Mouse (Mus musculus) MEL (cell line): ENCODE data around the gene Dap. TPM values are rescaled to one million over a fixed set of nuclear protein-coding genes. Genes with fewer than 3 reads are reported as not detected.

ENCODE experiments used
- DNase-seq: peaks from one replicate; pipeline ENCODE4 v3.0.0; 2011; ENCODE audit warnings: low read depth, low spot score
- H3K27ac ChIP-seq: 2 replicates; pipeline ENCODE4 v1.5.1; 2012; ENCODE audit warnings: low read depth, mild to moderate bottlenecking, control low read depth, low read length, moderate library complexity; ENCODE audit not compliant: control insufficient read depth
- H3K27me3 ChIP-seq, 2 experiments: fragments of 150-350 bp in 1 of 2; sonication (generic) in 1 of 2; 2 replicates each; pipeline ENCODE4 v1.6.1; 2012; ENCODE audit warnings: low read length in 2 of 2, mild to moderate bottlenecking in 2 of 2, improper control_type of control experiment in 1 of 2, moderate library complexity in 1 of 2; ENCODE audit not compliant: insufficient read depth in 2 of 2, control insufficient read depth in 1 of 2
- H3K36me3 ChIP-seq, 2 experiments: 2 replicates each; pipeline ENCODE4 v1.6.1; 2012 to 2014; ENCODE audit warnings: low read length in 2 of 2, improper control_type of control experiment in 1 of 2, inconsistent platforms in 1 of 2, mild to moderate bottlenecking in 1 of 2; ENCODE audit not compliant: insufficient read depth in 2 of 2, control insufficient read depth in 1 of 2
- H3K4me1 ChIP-seq, 2 experiments: fragments of 150-350 bp in 1 of 2; sonication (generic) in 1 of 2; 2 replicates each; pipeline ENCODE4 v1.6.1; 2012; ENCODE audit warnings: low read length in 2 of 2, improper control_type of control experiment in 1 of 2, mild to moderate bottlenecking in 1 of 2; ENCODE audit not compliant: insufficient read depth in 2 of 2, control insufficient read depth in 1 of 2
- H3K4me3 ChIP-seq, 2 experiments: fragments of 150-350 bp in 1 of 2; sonication (generic) in 1 of 2; 2 replicates each; pipeline ENCODE4 v1.5.1; 2012; ENCODE audit warnings: low read depth in 2 of 2, low read length in 2 of 2, mild to moderate bottlenecking in 2 of 2, moderate library complexity in 2 of 2, control low read depth in 1 of 2, improper control_type of control experiment in 1 of 2; ENCODE audit not compliant: control insufficient read depth in 1 of 2, insufficient read depth in 1 of 2
- H3K79me2 ChIP-seq: 2 replicates; pipeline ENCODE4 v1.6.1; 2012; ENCODE audit warnings: mild to moderate bottlenecking, low read length, moderate library complexity; ENCODE audit not compliant: control insufficient read depth, poor library complexity, insufficient read depth
- H3K9ac ChIP-seq: 2 replicates; pipeline ENCODE4 v1.6.1; 2012; ENCODE audit warnings: low read depth, mild to moderate bottlenecking, control low read depth, low read length, moderate library complexity; ENCODE audit not compliant: control insufficient read depth, poor library complexity, severe bottlenecking
- H3K9me3 ChIP-seq: fragments of 150-350 bp; sonication (generic); replicated peaks from 2 replicates; pipeline ENCODE4 v1.6.1; 2012; ENCODE audit warnings: mild to moderate bottlenecking, low read length, improper control_type of control experiment, moderate library complexity; ENCODE audit not compliant: insufficient read depth
- BHLHE40 ChIP-seq: IDR thresholded peaks from 2 replicates; pipeline ENCODE4 v1.6.1; 2012; ENCODE audit warnings: low read depth, mild to moderate bottlenecking, inconsistent platforms, low read length, improper control_type of control experiment, borderline replicate concordance
- CHD1 ChIP-seq: IDR thresholded peaks from 2 replicates; pipeline ENCODE4 v1.6.1; 2012; ENCODE audit warnings: low read depth, mild to moderate bottlenecking, inconsistent platforms, low read length, improper control_type of control experiment
- CTCF ChIP-seq, 3 experiments: IDR thresholded peaks in 2 of 3; conservative IDR thresholded peaks in 1 of 3; 2 replicates each; pipeline ENCODE4 v1.5.1; 2011 to 2012; ENCODE audit warnings: low read length in 3 of 3, low read depth in 2 of 3, mild to moderate bottlenecking in 2 of 3, improper control_type of control experiment in 1 of 3, inconsistent platforms in 1 of 3, mixed read lengths in 1 of 3, moderate library complexity in 1 of 3; ENCODE audit not compliant: control insufficient read depth in 1 of 3, insufficient read depth in 1 of 3, poor library complexity in 1 of 3, severe bottlenecking in 1 of 3
- JUND ChIP-seq: IDR thresholded peaks from 2 replicates; pipeline ENCODE4 v1.6.1; 2011; ENCODE audit warnings: low read depth, mild to moderate bottlenecking, improper control_type of control experiment, low read length
- MYC ChIP-seq: IDR thresholded peaks from 2 replicates; pipeline ENCODE4 v1.6.1; 2011; ENCODE audit warnings: low read depth, mild to moderate bottlenecking, low read length, improper control_type of control experiment, moderate library complexity
- NELFE ChIP-seq: IDR thresholded peaks from 2 replicates; pipeline ENCODE4 v1.6.1; 2011; ENCODE audit warnings: low read depth, low read length, improper control_type of control experiment
- POLR2A ChIP-seq, 2 experiments: IDR thresholded peaks; 2 replicates each; pipeline ENCODE4 v1.6.1; 2011 to 2012; ENCODE audit warnings: low read length in 2 of 2, mild to moderate bottlenecking in 2 of 2, control low read depth in 1 of 2, improper control_type of control experiment in 1 of 2, low read depth in 1 of 2, moderate library complexity in 1 of 2; ENCODE audit not compliant: control insufficient read depth in 1 of 2, insufficient read depth in 1 of 2, poor library complexity in 1 of 2
- polyA plus RNA-seq, 2 experiments: library from polyadenylated mRNA; stranded (reverse) in 1 of 2; unstranded in 1 of 2; fragments of >175 nt in 1 of 2; fragments of >200 nt in 1 of 2; gene quantifications; 2 replicates each; pipeline versions ENCODE4 v1.2.1 to v1.2.4; 2012; ENCODE audit warnings: low replicate concordance in 2 of 2, low read depth in 1 of 2; ENCODE audit not compliant: insufficient read length in 2 of 2, insufficient read depth in 1 of 2, missing spikeins in 1 of 2
- total RNA-seq: library from RNA; depleted of rRNA; stranded (reverse); fragments of 300-350 nt; gene quantifications from 2 replicates; pipeline ENCODE4 v1.2.3, GENCODE M21; 2012

Gene Dap
- total and polyA plus RNA-seq, 3 experiments, result 17.8 to 72.6 TPM; not detected in 1

DNA sequence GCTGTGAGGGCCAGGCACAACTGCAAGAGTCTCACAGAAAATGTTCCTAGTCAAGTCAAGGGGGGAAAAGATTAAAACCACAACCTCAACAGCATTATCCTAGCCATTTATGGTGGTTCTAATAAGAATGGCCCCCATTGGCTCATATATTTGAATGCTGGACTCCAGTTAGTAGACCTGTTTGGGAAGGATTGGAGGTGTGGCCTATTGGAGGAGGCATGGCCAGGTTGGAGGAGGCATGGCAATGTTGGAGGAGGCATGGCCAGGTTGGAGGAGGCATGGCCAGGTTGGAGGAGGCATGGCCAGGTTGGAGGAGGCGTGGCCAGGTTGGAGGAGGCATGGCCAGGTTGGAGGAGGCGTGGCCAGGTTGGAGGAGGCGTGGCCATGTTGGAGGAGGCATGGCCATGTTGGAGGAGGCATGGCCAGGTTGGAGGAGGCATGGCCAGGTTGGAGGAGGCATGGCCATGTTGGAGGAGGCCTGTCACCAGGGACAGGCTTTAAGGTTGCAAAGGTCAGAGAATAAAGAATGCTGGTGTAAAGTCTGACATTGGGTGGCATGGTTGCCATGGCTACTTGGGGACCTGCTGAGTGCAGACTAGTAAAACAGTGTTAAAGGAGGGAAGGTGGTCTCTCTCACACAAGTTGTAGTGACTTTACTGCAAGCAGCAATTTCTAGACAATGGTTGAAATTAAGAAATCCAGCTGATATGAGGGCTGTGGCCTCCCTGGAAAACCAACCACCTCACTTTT is 93.1 kb downstream of the Dap start:
- no peak overlapping the region for H3K4me3 ChIP-seq
- H3K4me1 ChIP-seq, result no peaks in the 10 kb centered on the region
- H3K36me3 ChIP-seq, result no peaks in the 10 kb centered on the region
- TF ChIP-seq BHLHE40, result no peak
- no peak for TF ChIP-seq CTCF (IDR thresholded peaks at IDR 0.05 in 2 of 3, conservative IDR thresholded peaks at IDR 0.05 in 1 of 3; ENCODE audit: control insufficient read depth in 1 of 3, insufficient read depth in 1 of 3, low read depth in 2 of 3, low read length in 3 of 3, poor library complexity in 1 of 3, severe bottlenecking in 1 of 3)
- no peak for TF ChIP-seq POLR2A (IDR thresholded peaks at IDR 0.05; ENCODE audit: control insufficient read depth in 1 of 2, insufficient read depth in 1 of 2, low read depth in 1 of 2, low read length in 2 of 2, poor library complexity in 1 of 2)
- H3K27ac ChIP-seq, result no peak overlapping the region
- H3K9ac ChIP-seq, result no peak overlapping the region
- no peaks in the 10 kb centered on the region for H3K79me2 ChIP-seq
- no peaks in the 10 kb centered on the region for H3K9me3 ChIP-seq
- no peaks in the 10 kb centered on the region for H3K27me3 ChIP-seq
- no peak for DNase-seq

DNA sequence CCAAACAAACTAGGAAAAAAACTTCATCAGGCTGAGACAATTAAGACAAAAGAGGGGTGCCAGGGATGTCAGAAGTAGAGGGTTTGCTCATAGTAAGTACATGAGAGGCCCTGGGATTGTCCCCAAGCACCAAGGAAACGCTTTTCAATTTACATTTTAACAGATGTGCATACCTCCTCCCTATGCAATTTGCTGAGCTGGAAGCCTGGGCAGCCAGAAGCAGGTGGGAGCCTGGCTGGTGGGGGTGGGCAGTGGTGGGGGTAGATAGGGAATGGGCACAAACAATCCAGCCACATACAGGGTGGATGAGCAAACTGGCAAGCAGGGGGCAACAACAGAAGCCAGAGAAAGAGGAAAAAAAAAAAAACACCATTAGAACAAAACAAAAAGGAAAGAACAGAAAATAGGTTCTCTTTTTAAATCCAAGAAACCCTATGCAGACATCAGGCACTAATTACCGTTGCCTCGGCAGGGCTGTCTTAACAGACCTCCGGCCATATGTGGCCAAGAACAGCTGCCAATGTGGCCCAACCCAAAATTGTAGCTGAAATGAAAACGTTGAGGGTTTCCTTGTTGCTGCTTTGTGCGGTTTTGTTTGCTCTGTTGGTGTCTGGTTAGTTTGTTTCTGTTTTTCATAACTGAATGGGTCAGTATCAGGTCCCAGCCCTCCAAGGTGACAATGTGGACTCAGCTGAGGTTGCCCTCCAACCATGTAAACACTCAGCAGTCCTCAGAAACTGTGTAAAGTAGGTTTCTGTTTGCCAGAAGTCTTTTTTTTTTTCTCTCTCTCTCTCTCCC is 94.2 kb downstream of the Dap start:
- H3K9me3 ChIP-seq, result no peaks in the 10 kb centered on the region
- no peaks in the 10 kb centered on the region for H3K79me2 ChIP-seq
- H3K36me3 ChIP-seq, result no peaks in the 10 kb centered on the region
- no peak overlapping the region for H3K27ac ChIP-seq
- H3K4me3 ChIP-seq, result no peak overlapping the region
- H3K9ac ChIP-seq, result no peak overlapping the region
- no peaks in the 10 kb centered on the region for H3K27me3 ChIP-seq
- TF ChIP-seq NELFE (no peak), MYC (no peak), CHD1 (no peak)
- H3K4me1 ChIP-seq, result no peaks in the 10 kb centered on the region
- no peak for DNase-seq

- H3K36me3 ChIP-seq, result no peaks in the 10 kb centered on the region
- no peak overlapping the region for H3K4me3 ChIP-seq
- H3K79me2 ChIP-seq, result no peaks in the 10 kb centered on the region
- H3K27ac ChIP-seq, result no peak overlapping the region
- no peaks in the 10 kb centered on the region for H3K4me1 ChIP-seq
- DNase-seq, result no peak
- no peak overlapping the region for H3K9ac ChIP-seq
- H3K27me3 ChIP-seq, result no peaks in the 10 kb centered on the region
- no peak for TF ChIP-seq JUND
- TF ChIP-seq, all 39 proteins: peak for 0
- H3K9me3 ChIP-seq, result no peaks in the 10 kb centered on the region
Observed at GRCm38 (mm10) chr15:31319046-31319445, 94.9 kb downstream of the Dap start.
